Mouse (Mus musculus) gastrocnemius, postnatal 14 days (tissue): ENCODE measurements around the gene Pi4kb. TPM values are rescaled to one million over a fixed set of nuclear protein-coding genes. Genes with fewer than 3 reads are reported as not detected.
"Not testable (repeated sequence)": the region's sequence is repeated elsewhere in the genome, so short reads cannot be mapped to it uniquely, and the experiment has no call there.

Source experiments
- DNase-seq: peaks from one replicate; pipeline ENCODE4 v3.0.0; 2021; ENCODE audit warnings: mixed read lengths
- intact Hi-C: fragments of 180-260 bp; cut with DNase I; formaldehyde crosslinking; loops from one replicate; pipeline ENCODE4 v1.15.1; 2025; ENCODE audit warnings: low total_unique reads
- total RNA-seq, 2 experiments: library from RNA; stranded (reverse); gene quantifications; 2 replicates each; pipeline ENCODE4 v1.2.3; 2021

Pi4kb gene
- total RNA-seq, 2 experiments from 2014 or later = 23.5 to 24.1 TPM

- DNase-seq = no peak
- intact Hi-C loops = no loop called here
These were observed 38.5 kb downstream of the Pi4kb start for GRCm38 (mm10) chr3:95012982-95013381.

- intact Hi-C loops = no loop called here
- DNase-seq = no peak
These were observed 39.3 kb downstream of the Pi4kb start for GRCm38 (mm10) chr3:95013699-95014427.

GRCm38 (mm10) chr3:95014428-95015151, 40.1 kb downstream of the Pi4kb start:
- intact Hi-C loops = no loop called here
- peak; percentile 58 for DNase-seq

- intact Hi-C loops = no loop called here
- DNase-seq = peak; percentile 98
These were observed 40.9 kb downstream of the Pi4kb start, which contains the start of gene Zfp687 for GRCm38 (mm10) chr3:95015337-95015872. Zfp687 (minus strand) TSS chr3:95015448.

- peak; percentile 88 for DNase-seq
- intact Hi-C loops = no loop called here
These were observed 41.5 kb downstream of the Pi4kb start for GRCm38 (mm10) chr3:95015891-95016531.

GRCm38 (mm10) chr3:95016532-95017056, 42.1 kb downstream of the Pi4kb start:
- intact Hi-C loops = no loop called here
- no peak for DNase-seq

GRCm38 (mm10) chr3:95018741-95019140, 44.2 kb downstream of the Pi4kb start:
- intact Hi-C loops = no loop called here
- no peak for DNase-seq

- DNase-seq, intact Hi-C loops: not testable (repeated sequence)
These were observed 46.4 kb downstream of the Pi4kb start for GRCm38 (mm10) chr3:95020956-95021355.

GRCm38 (mm10) chr3:95024551-95024950, 50.0 kb downstream of the Pi4kb start:
- intact Hi-C loops = no loop called here
- DNase-seq = peak; percentile 39

GRCm38 (mm10) chr3:95025202-95025601, 50.7 kb downstream of the Pi4kb start:
- DNase-seq = no peak
- intact Hi-C loops = no loop called here

- DNase-seq = no peak
These were observed 52.6 kb downstream of the Pi4kb start for GRCm38 (mm10) chr3:95027057-95027645.

GRCm38 (mm10) chr3:95027701-95028100, 53.2 kb downstream of the Pi4kb start:
- DNase-seq = no peak
- intact Hi-C loops = no loop called here

More at GRCm38 (mm10) chr3:95027057-95027645, 52.6 kb downstream of the Pi4kb start:
- intact Hi-C loops = no loop called here

- intact Hi-C loops = no loop called here
- no peak for DNase-seq
These were observed 54.1 kb downstream of the Pi4kb start for GRCm38 (mm10) chr3:95028603-95029002.

GRCm38 (mm10) chr3:95029291-95029827, 54.8 kb downstream of the Pi4kb start:
- intact Hi-C loops, DNase-seq: not testable (repeated sequence)

GRCm38 (mm10) chr3:95029953-95030352, 55.4 kb downstream of the Pi4kb start:
- intact Hi-C loops = no loop called here

GRCm38 (mm10) chr3:95041625-95042024, 67.1 kb downstream of the Pi4kb start:
- DNase-seq = no peak
- intact Hi-C loops = no loop called here

More at GRCm38 (mm10) chr3:95029953-95030352, 55.4 kb downstream of the Pi4kb start:
- DNase-seq = no peak

- intact Hi-C loops = no loop called here
These were observed 67.8 kb downstream of the Pi4kb start, which contains the start of gene Psmd4 for GRCm38 (mm10) chr3:95042166-95042837. Psmd4 (minus strand) TSS chr3:95042614.

GRCm38 (mm10) chr3:95042838-95043229, 68.3 kb downstream of the Pi4kb start:
- no peak for DNase-seq
- intact Hi-C loops = no loop called here

More at GRCm38 (mm10) chr3:95042166-95042837, 67.8 kb downstream of the Pi4kb start, which contains the start of gene Psmd4:
- peak; percentile 97 for DNase-seq
